Mouse (Mus musculus) common myeloid progenitor, adult 5-6 weeks (primary cell): ENCODE measurements at regions not wholly inside any gene's neighbourhood (a gene's known extent, or its start where the extent isn't known, plus 50 kb on each side); places are given as distances from the start of the nearest gene placed in this dataset.

Source experiments
- ATAC-seq: replicated peaks from 2 replicates; pipeline ENCODE4 v1.8.0; 2016; ENCODE audit warnings: low read depth, mild to moderate bottlenecking, moderate TSS enrichment, inconsistent platforms; ENCODE audit not compliant: poor library complexity, severe bottlenecking

- ATAC-seq: no peak
Observed at GRCm38 (mm10) chr16:50863565-50863964, 272.6 kb upstream of the Ccdc54 start.

GRCm38 (mm10) chr16:50859513-50859912 is 268.6 kb upstream of the Ccdc54 start:
- ATAC-seq: no peak

GRCm38 (mm10) chr16:50852081-50852480 is 261.1 kb upstream of the Ccdc54 start:
- ATAC-seq: no peak

- ATAC-seq: no peak
Observed at GRCm38 (mm10) chr16:50847693-50848092, 256.7 kb upstream of the Ccdc54 start.

- no peak for ATAC-seq
Observed at GRCm38 (mm10) chr16:50846505-50846904, 255.6 kb upstream of the Ccdc54 start.

GRCm38 (mm10) chr16:50841677-50842580 is 251.0 kb upstream of the Ccdc54 start:
- ATAC-seq: peak; percentile 87

- ATAC-seq: no peak
Observed at GRCm38 (mm10) chr16:50841205-50841604, 250.3 kb upstream of the Ccdc54 start.

- peak; percentile 36; the same call in 1 of the 2 replicates for ATAC-seq
Observed at GRCm38 (mm10) chr16:50839665-50840064, 248.7 kb upstream of the Ccdc54 start.

- no peak for ATAC-seq
Observed at GRCm38 (mm10) chr16:50837416-50837815, 246.5 kb upstream of the Ccdc54 start.

- ATAC-seq: no peak
Observed at GRCm38 (mm10) chr16:50836457-50836856, 245.5 kb upstream of the Ccdc54 start.

GRCm38 (mm10) chr16:50833357-50833756 is 242.4 kb upstream of the Ccdc54 start:
- no peak for ATAC-seq

GRCm38 (mm10) chr16:50822352-50822751 is 231.4 kb upstream of the Ccdc54 start:
- no peak for ATAC-seq

GRCm38 (mm10) chr16:50814626-50815025 is 223.7 kb upstream of the Ccdc54 start:
- no peak for ATAC-seq

GRCm38 (mm10) chr16:50799145-50799794 is 208.3 kb upstream of the Ccdc54 start:
- ATAC-seq: peak; percentile 88; the same call in 1 of the 2 replicates

GRCm38 (mm10) chr16:50798095-50798494 is 207.1 kb upstream of the Ccdc54 start:
- no peak for ATAC-seq

GRCm38 (mm10) chr16:50792960-50793359 is 202.0 kb upstream of the Ccdc54 start:
- ATAC-seq: no peak

GRCm38 (mm10) chr16:50792506-50792905 is 201.6 kb upstream of the Ccdc54 start:
- ATAC-seq: no peak

- ATAC-seq: no peak
Observed at GRCm38 (mm10) chr16:50788702-50789101, 197.7 kb upstream of the Ccdc54 start.

GRCm38 (mm10) chr16:50786199-50786598 is 195.2 kb upstream of the Ccdc54 start:
- ATAC-seq: no peak

- no peak for ATAC-seq
Observed at GRCm38 (mm10) chr16:50785384-50785783, 194.4 kb upstream of the Ccdc54 start.

GRCm38 (mm10) chr16:50784651-50785228 is 193.8 kb upstream of the Ccdc54 start:
- no peak for ATAC-seq
